Mouse (Mus musculus) brain, embryonic 14.5 days (tissue): ENCODE results near the gene Acsl4.

ENCODE experiments used
- CTCF ChIP-seq: fragments of 200-500 bp; IDR thresholded peaks from 2 replicates; pipeline ENCODE4 v1.5.1; 2012; ENCODE audit warnings: inconsistent platforms, mild to moderate bottlenecking, moderate library complexity, borderline replicate concordance; ENCODE audit not compliant: insufficient read depth, insufficient read length; ENCODE audit errors: extremely low read depth
- POLR2A ChIP-seq: fragments of 200-500 bp; IDR thresholded peaks from 2 replicates; pipeline ENCODE4 v1.6.1; 2012; ENCODE audit warnings: mild to moderate bottlenecking, inconsistent platforms, borderline replicate concordance; ENCODE audit not compliant: poor library complexity, insufficient read depth, insufficient read length, severe bottlenecking; ENCODE audit errors: extremely low read depth

GRCm38 (mm10) chrX:142427111-142427510 is 36.8 kb upstream of the Acsl4 start:
- no peak for TF ChIP-seq CTCF
- no peak for TF ChIP-seq POLR2A
